Mouse (Mus musculus): ENCODE results near the gene Slc25a27.

GRCm38 (mm10) chr17:43706749-43707148 lies 39.7 kb upstream of the Slc25a27 start:
- TF ChIP-seq CTCF (IDR thresholded peaks at IDR 0.05; ENCODE audit: extremely low read depth, insufficient read length, insufficient replicate concordance, low read depth, low read length) (no peak), POLR2A (IDR thresholded peaks at IDR 0.05; ENCODE audit: low read depth, low read length) (no peak)
